Mouse (Mus musculus) bone marrow macrophage, adult 2 months (primary cell): ENCODE results near the gene Olfr54. TPM values are rescaled to one million over a fixed set of nuclear protein-coding genes. Genes with fewer than 3 reads are reported as not detected.
A peak's percentile ranks its signal among the peaks of the same experiment; 100 is the strongest.
"Not testable (repeated sequence)": the region's sequence is repeated elsewhere in the genome, so short reads cannot be mapped to it uniquely, and the experiment has no call there.

Source experiments
- H3K27ac ChIP-seq: 2 replicates; pipeline ENCODE4 v1.5.1; 2012; ENCODE audit warnings: low read depth, low read length; ENCODE audit not compliant: insufficient read depth
- H3K4me1 ChIP-seq: 2 replicates; pipeline ENCODE4 v1.6.1; 2012; ENCODE audit warnings: low read length; ENCODE audit not compliant: control insufficient read depth, insufficient read depth
- H3K4me3 ChIP-seq: 2 replicates; pipeline ENCODE4 v1.5.1; 2012; ENCODE audit warnings: mild to moderate bottlenecking, low read length, moderate library complexity; ENCODE audit not compliant: insufficient read depth
- CTCF ChIP-seq: IDR thresholded peaks from 2 replicates; pipeline ENCODE4 v1.5.1; 2012; ENCODE audit warnings: low read depth, mild to moderate bottlenecking, low read length, moderate library complexity
- POLR2A ChIP-seq: IDR thresholded peaks from 2 replicates; pipeline ENCODE4 v1.6.1; 2012; ENCODE audit warnings: mild to moderate bottlenecking, low read depth, low read length, borderline replicate concordance
- polyA plus RNA-seq: library from polyadenylated mRNA; stranded (reverse); fragments of >200 nt; gene quantifications from 2 replicates; pipeline ENCODE4 v1.2.4, GENCODE M21; 2012; ENCODE audit not compliant: missing spikeins, insufficient read depth, insufficient read length

Gene Olfr54
- polyA plus RNA-seq, 1 experiment, result not detected

DNA sequence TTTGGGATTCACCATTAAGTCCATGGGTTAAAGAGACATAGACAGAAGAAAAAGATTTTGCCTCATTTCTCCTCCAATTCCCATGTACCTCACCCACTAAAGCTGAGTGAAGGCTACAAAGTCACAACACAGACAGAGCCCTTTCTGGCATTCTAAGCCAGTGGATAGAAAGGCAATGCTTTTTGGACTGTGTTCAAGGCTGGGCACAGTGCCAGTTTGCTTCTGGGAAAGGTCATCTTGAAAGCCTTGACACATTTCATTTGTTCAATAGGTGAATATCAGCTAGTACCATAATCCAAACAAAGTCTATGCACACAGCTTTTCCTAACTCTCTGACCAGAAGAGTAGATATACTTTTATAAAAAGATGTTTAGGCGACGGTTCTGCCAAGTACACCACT is 21.9 kb downstream of the Olfr54 start:
- H3K27ac ChIP-seq, result no peak overlapping the region
- TF ChIP-seq POLR2A (no peak), CTCF (no peak)
- H3K4me3 ChIP-seq, result no peak overlapping the region
- H3K4me1 ChIP-seq, result no peaks in the 10 kb centered on the region

GRCm38 (mm10) chr11:51044776-51045175 is 30.7 kb downstream of the Olfr54 start:
- H3K27ac ChIP-seq, H3K4me3 ChIP-seq: not testable (repeated sequence)

GRCm38 (mm10) chr11:51047809-51048208 is 33.8 kb downstream of the Olfr54 start, which contains the start of gene Olfr1375:
TSS of gene Olfr1375 (plus strand) at chr11:51048109.
- H3K4me1 ChIP-seq, H3K27ac ChIP-seq, H3K4me3 ChIP-seq: not testable (repeated sequence)

More at GRCm38 (mm10) chr11:51044776-51045175, 30.7 kb downstream of the Olfr54 start:
- H3K4me1 ChIP-seq, result not testable (repeated sequence)

GRCm38 (mm10) chr11:51051678-51052077 is 37.6 kb downstream of the Olfr54 start:
- TF ChIP-seq POLR2A, result no peak
- no peak for TF ChIP-seq CTCF
- Histone ChIP-seq H3K27ac (no peak overlapping the region), H3K4me3 (no peak overlapping the region), H3K4me1 (no peaks in the 10 kb centered on the region)

GRCm38 (mm10) chr11:51053230-51053629 is 39.2 kb downstream of the Olfr54 start:
- TF ChIP-seq POLR2A (no peak), CTCF (no peak)
- H3K4me1 ChIP-seq, result no peaks in the 10 kb centered on the region
- no peak overlapping the region for H3K4me3 ChIP-seq
- no peak overlapping the region for H3K27ac ChIP-seq

DNA sequence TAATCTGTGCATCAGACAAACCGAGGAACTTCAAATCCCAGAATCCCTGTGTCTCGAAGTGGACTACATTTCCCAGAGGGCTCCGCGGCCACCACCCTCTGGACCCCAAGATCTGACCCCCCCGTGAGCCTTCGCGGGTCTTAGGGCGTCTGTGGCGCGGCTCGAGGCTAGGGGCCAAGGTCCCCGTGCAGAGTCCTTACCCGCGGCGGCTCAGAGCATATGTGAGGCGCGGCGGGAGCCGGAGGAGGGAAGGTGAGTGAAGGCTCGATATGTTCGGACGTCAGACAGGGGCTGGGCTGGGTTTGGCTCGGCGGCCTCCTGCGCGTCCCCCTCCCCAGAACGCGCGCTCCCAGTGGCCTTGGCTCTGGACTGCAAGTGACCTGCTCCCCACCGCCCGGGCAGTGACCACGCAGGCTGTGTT is 45.1 kb downstream of the Olfr54 start, which contains the start of gene Zfp354a:
Gene Zfp354a (plus strand): TSS at position 107 of the 421 bp plus-strand sequence.
- no peak within 1 kb of the TSS for H3K27ac ChIP-seq
- TF ChIP-seq POLR2A (no peak), CTCF (no peak)
- peak within 1 kb of the TSS; percentile 94 for H3K4me3 ChIP-seq
- no peaks in the 10 kb centered on the region for H3K4me1 ChIP-seq

DNA sequence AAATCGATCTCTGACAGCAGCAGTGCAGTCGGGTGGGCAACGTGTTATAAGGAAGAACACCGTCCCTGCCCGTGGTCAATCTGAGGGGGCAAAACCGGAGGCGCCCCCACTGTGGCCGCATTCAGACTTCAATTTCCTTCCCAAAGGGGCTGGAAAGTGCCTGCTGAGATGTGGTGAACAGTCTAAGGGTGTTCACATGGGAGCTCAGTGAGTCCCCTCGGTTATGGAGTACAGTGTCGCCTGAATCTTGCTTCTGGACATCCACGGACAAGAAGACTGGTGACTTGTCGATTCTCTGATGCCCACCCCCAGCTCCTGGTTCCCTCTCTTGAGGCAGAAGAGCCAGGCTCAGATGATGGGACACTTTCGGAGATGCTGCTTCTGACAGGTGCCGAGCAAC is 45.6 kb downstream of the Olfr54 start:
- TF ChIP-seq CTCF (no peak), POLR2A (no peak)
- Histone ChIP-seq H3K27ac (no peak overlapping the region), H3K4me3 (peak overlapping the region; percentile 94), H3K4me1 (no peaks in the 10 kb centered on the region)

- TF ChIP-seq CTCF, result no peak
- Histone ChIP-seq H3K4me1 (no peaks in the 10 kb centered on the region), H3K4me3 (no peak overlapping the region), H3K27ac (no peak overlapping the region)
These were observed 46.9 kb downstream of the Olfr54 start for GRCm38 (mm10) chr11:51060981-51061380.

GRCm38 (mm10) chr11:51063276-51063675 is 49.2 kb downstream of the Olfr54 start:
- no peak overlapping the region for H3K27ac ChIP-seq
- H3K4me1 ChIP-seq, result no peaks in the 10 kb centered on the region
- TF ChIP-seq CTCF (no peak), POLR2A (no peak)
- no peak overlapping the region for H3K4me3 ChIP-seq

GRCm38 (mm10) chr11:51063841-51064240 is 49.8 kb downstream of the Olfr54 start:
- Histone ChIP-seq H3K4me3 (no peak overlapping the region), H3K4me1 (no peaks in the 10 kb centered on the region), H3K27ac (no peak overlapping the region)
- TF ChIP-seq CTCF (no peak), POLR2A (no peak)

Other genes starting within 250 kb of the Olfr54 start
- 0.82 and 0.89 TPM in 2 replicates for gene Zfp354c, start 186.5 kb upstream of the Olfr54 start, polyA plus RNA-seq
- not detected in 2 replicates for gene Zfp879, start 172.7 kb upstream of the Olfr54 start, polyA plus RNA-seq
- not detected in 2 replicates for gene Grm6, start 163.6 kb upstream of the Olfr54 start, polyA plus RNA-seq
- gene Zfp454, start 126.6 kb upstream of the Olfr54 start, polyA plus RNA-seq, result not detected in 2 replicates
- gene Zfp2, start 98.1 kb upstream of the Olfr54 start, polyA plus RNA-seq, result 0.80 and 2.0 TPM in 2 replicates
- gene Zfp354b, start 82.6 kb upstream of the Olfr54 start, polyA plus RNA-seq, result not detected in 2 replicates
- gene 4933414I15Rik, start 70.5 kb upstream of the Olfr54 start, polyA plus RNA-seq, result not detected in 2 replicates
- gene Prop1, start 60.5 kb upstream of the Olfr54 start, polyA plus RNA-seq, result not detected in 2 replicates
- not detected in 2 replicates for gene Olfr1378, start 47.7 kb upstream of the Olfr54 start, polyA plus RNA-seq
- not detected in 2 replicates for gene Olfr1377, start 32.3 kb upstream of the Olfr54 start, polyA plus RNA-seq
- not detected in 2 replicates for gene Olfr51, start 10.6 kb upstream of the Olfr54 start, polyA plus RNA-seq
- gene Olfr1375, start 33.9 kb downstream of the Olfr54 start, polyA plus RNA-seq, result not detected in 2 replicates
- not detected in 2 replicates for gene Zfp354a, start 45.0 kb downstream of the Olfr54 start, polyA plus RNA-seq
- gene Gm12569, start 206.2 kb downstream of the Olfr54 start, polyA plus RNA-seq, result not detected in 2 replicates
- 114 and 143 TPM in 2 replicates for gene Clk4, start 247.5 kb downstream of the Olfr54 start, polyA plus RNA-seq
- gene BC049762, start 248.8 kb downstream of the Olfr54 start, polyA plus RNA-seq, result not detected in 2 replicates